In genomic region chr2:164938146-164939091, GRCm38 (mm10) we compare ENCODE assay signal across 7 mouse cellular contexts. TPM values are rescaled to one million over a fixed set of nuclear protein-coding genes. Genes with fewer than 3 reads are reported as not detected.
DNase-seq lines count a peak whose midpoint lies in the region; ATAC-seq lines count a peak whose summit lies in the region.

No protein-coding gene starts in this region.

- peak overlapping the region; percentile 60 for H3K9ac ChIP-seq in embryonic facial prominence, embryonic 13.5 days
- peak overlapping the region; percentile 43 for H3K9ac ChIP-seq in hindbrain, embryonic 12.5 days
- no peak overlapping the region for H3K9ac ChIP-seq in stomach, embryonic 14.5 days (replicated peaks; ENCODE audit: low read depth, low read length)

- 3% methylated on average over 39 of the region's 39 CpGs for WGBS in embryonic facial prominence, embryonic 13.5 days
- 3% methylated on average over 39 of the region's 39 CpGs for WGBS in hindbrain, embryonic 12.5 days
- WGBS in stomach, embryonic 14.5 days = 3% methylated on average over 39 of the region's 39 CpGs

- H3K4me3 ChIP-seq in embryonic facial prominence, embryonic 13.5 days = peak overlapping the region; percentile 43
- H3K4me3 ChIP-seq in hindbrain, embryonic 12.5 days = peak overlapping the region; percentile 31
- peak overlapping the region; percentile 22 for H3K4me3 ChIP-seq in stomach, embryonic 14.5 days (ENCODE audit: low read depth, low read length)

- H3K9me3 ChIP-seq in embryonic facial prominence, embryonic 13.5 days = no peaks in the 10 kb centered on the region
- no peaks in the 10 kb centered on the region for H3K9me3 ChIP-seq in hindbrain, embryonic 12.5 days (replicated peaks)
- no peaks in the 10 kb centered on the region for H3K9me3 ChIP-seq in stomach, embryonic 14.5 days (ENCODE audit: control insufficient read depth, low read depth, low read length)

- DNase-seq in CD8-positive naive resting alpha-beta T cell, adult 2 months (ENCODE audit: low read depth in 2 of 2, low spot score in 2 of 2) = peak; percentile 68 to 69
- DNase-seq in ZHBTc4 (ENCODE audit: low read depth, low spot score) = peak; percentile 94
- peak; percentile 37 to 42 for DNase-seq in layer of hippocampus, postnatal 14 days (ENCODE audit: low spot score in 2 of 2)
- peak; percentile 39 for DNase-seq in lung, postnatal 36 days

- ATAC-seq in embryonic facial prominence, embryonic 13.5 days (ENCODE audit: insufficient number of reproducible peaks, insufficient read depth, low FRiP score, low TSS enrichment, low read depth) = peak; percentile 57; the same call in 1 of the 2 replicates
- peak; percentile 90 for ATAC-seq in hindbrain, embryonic 12.5 days (ENCODE audit: low FRiP score)
- ATAC-seq in stomach, embryonic 14.5 days (ENCODE audit: insufficient number of reproducible peaks, insufficient read depth, low FRiP score, low read depth) = no peak

- peak overlapping the region; percentile 73 for H3K4me2 ChIP-seq in embryonic facial prominence, embryonic 13.5 days
- H3K4me2 ChIP-seq in hindbrain, embryonic 12.5 days (replicated peaks) = peak overlapping the region; percentile 67
- peak overlapping the region; percentile 55 for H3K4me2 ChIP-seq in stomach, embryonic 14.5 days (replicated peaks; ENCODE audit: low read depth, low read length)

- H3K27ac ChIP-seq in embryonic facial prominence, embryonic 13.5 days = no peak overlapping the region
- H3K27ac ChIP-seq in hindbrain, embryonic 12.5 days = peak overlapping the region; percentile 66
- H3K27ac ChIP-seq in stomach, embryonic 14.5 days (ENCODE audit: low read length) = no peak overlapping the region

- H3K4me1 ChIP-seq in embryonic facial prominence, embryonic 13.5 days = peaks cover 42% of the 10 kb centered on the region
- H3K4me1 ChIP-seq in hindbrain, embryonic 12.5 days = peaks cover 29% of the 10 kb centered on the region
- H3K4me1 ChIP-seq in stomach, embryonic 14.5 days (ENCODE audit: control insufficient read depth, insufficient read depth, low read length) = peaks cover 13% of the 10 kb centered on the region; the same call in 1 of the 2 replicates

- H3K36me3 ChIP-seq in embryonic facial prominence, embryonic 13.5 days = no peaks in the 10 kb centered on the region
- H3K36me3 ChIP-seq in hindbrain, embryonic 12.5 days = no peaks in the 10 kb centered on the region
- no peaks in the 10 kb centered on the region for H3K36me3 ChIP-seq in stomach, embryonic 14.5 days (ENCODE audit: control insufficient read depth, insufficient read depth, low read length)

- H3K27me3 ChIP-seq in embryonic facial prominence, embryonic 13.5 days = peaks cover 51% of the 10 kb centered on the region
- H3K27me3 ChIP-seq in hindbrain, embryonic 12.5 days = peaks cover 58% of the 10 kb centered on the region
- H3K27me3 ChIP-seq in stomach, embryonic 14.5 days (ENCODE audit: control insufficient read depth, insufficient read depth, low read length) = peaks cover 15% of the 10 kb centered on the region; the same call in 1 of the 2 replicates

RNA-seq across cellular contexts. Expression of gene Mmp9, which starts 2.2 kb away (rescaled TPM):
- polyA plus RNA-seq in embryonic facial prominence, embryonic 13.5 days (2015; fragmentation: Nextera tagmentation; extraction: Ambion mirVana) = 16.6 and 23.8 TPM in 2 replicates
- polyA plus RNA-seq in hindbrain, embryonic 12.5 days (2016; fragmentation: Nextera tagmentation; extraction: Ambion mirVana) = 5.7 and 7.2 TPM in 2 replicates
- 1 to 10 TPM; 1.8 to 2.1 TPM for total RNA-seq in layer of hippocampus, postnatal 14 days (2021)
- 1.2 and 1.8 TPM in 2 replicates for polyA plus RNA-seq in stomach, embryonic 14.5 days (2014; fragmentation: Nextera tagmentation; extraction: Ambion mirVana)

RNA-seq across cellular contexts. Expression of gene Slc12a5, which starts 22.2 kb away (rescaled TPM):
- polyA plus RNA-seq in embryonic facial prominence, embryonic 13.5 days (2015; fragmentation: Nextera tagmentation; extraction: Ambion mirVana) = 1.0 and 2.9 TPM in 2 replicates
- 12.7 and 16.1 TPM in 2 replicates for polyA plus RNA-seq in hindbrain, embryonic 12.5 days (2016; fragmentation: Nextera tagmentation; extraction: Ambion mirVana)
- 100 to 1,000 TPM; 288 to 332 TPM for total RNA-seq in layer of hippocampus, postnatal 14 days (2021)
- 1.4 and 2.1 TPM in 2 replicates for polyA plus RNA-seq in stomach, embryonic 14.5 days (2014; fragmentation: Nextera tagmentation; extraction: Ambion mirVana)

RNA-seq across cellular contexts. Expression of gene Zfp335, which starts 26.9 kb away (rescaled TPM):
- 15.5 and 16.1 TPM in 2 replicates for polyA plus RNA-seq in embryonic facial prominence, embryonic 13.5 days (2015; fragmentation: Nextera tagmentation; extraction: Ambion mirVana)
- 17.3 and 18.2 TPM in 2 replicates for polyA plus RNA-seq in hindbrain, embryonic 12.5 days (2016; fragmentation: Nextera tagmentation; extraction: Ambion mirVana)
- total RNA-seq in layer of hippocampus, postnatal 14 days (2021) = 10 to 100 TPM; 25.0 to 26.4 TPM
- polyA plus RNA-seq in stomach, embryonic 14.5 days (2014; fragmentation: Nextera tagmentation; extraction: Ambion mirVana) = 11.8 and 12.7 TPM in 2 replicates

RNA-seq across cellular contexts. Expression of gene Pcif1, which starts 59.3 kb away (rescaled TPM):
- 78.4 and 78.8 TPM in 2 replicates for polyA plus RNA-seq in embryonic facial prominence, embryonic 13.5 days (2015; fragmentation: Nextera tagmentation; extraction: Ambion mirVana)
- polyA plus RNA-seq in hindbrain, embryonic 12.5 days (2016; fragmentation: Nextera tagmentation; extraction: Ambion mirVana) = 85.2 and 87.6 TPM in 2 replicates
- 10 to 100 TPM; 43.5 to 48.8 TPM for total RNA-seq in layer of hippocampus, postnatal 14 days (2021)
- 70.6 and 87.3 TPM in 2 replicates for polyA plus RNA-seq in stomach, embryonic 14.5 days (2014; fragmentation: Nextera tagmentation; extraction: Ambion mirVana)

Comparison
In these comparisons a context has a peak if more than half of its experiments do, and no peak if none do; other contexts are left out.
1. DNase-seq: peak in every context shown above with its lines; median percentile 94 in ZHBTc4; 68 in CD8-positive naive resting alpha-beta T cell, adult 2 months; 40 in layer of hippocampus, postnatal 14 days; 39 in lung, postnatal 36 days.